In genomic region chr2:32902126-32902525, GRCm38 (mm10) we compare ENCODE assay signal across 18 mouse cellular contexts. TPM values are rescaled to one million over a fixed set of nuclear protein-coding genes. Genes with fewer than 3 reads are reported as not detected.
DNase-seq lines count a peak whose midpoint lies in the region; ATAC-seq lines count a peak whose summit lies in the region.
"Had no signal": no experiment of that assay in that cellular context is flagged by ENCODE, and none has a peak within 500 bp of the region (broad histone marks: within the 10 kb centered on the region; RNA-seq: fewer than 3 reads in every experiment).

No protein-coding gene starts in this region.

- 0 out of 2 replicates have a peak overlapping the region, but pooled peaks have one; percentile 2 for H3K9ac ChIP-seq in limb, embryonic 12.5 days (replicated peaks)
- H3K9ac ChIP-seq: heart, embryonic 12.5 days; hindbrain, embryonic 15.5 days had no signal

- peaks cover 36% of the 10 kb centered on the region for H3K4me1 ChIP-seq in limb, embryonic 12.5 days (replicated peaks)
- peaks cover 36% of the 10 kb centered on the region for H3K4me1 ChIP-seq in limb, embryonic 10.5 days

- no peaks in the 10 kb centered on the region for H3K27me3 ChIP-seq in limb, embryonic 12.5 days
- no peaks in the 10 kb centered on the region for H3K27me3 ChIP-seq in limb, embryonic 10.5 days (ENCODE audit: low read depth, poor library complexity, severe bottlenecking)
- H3K27me3 ChIP-seq: heart, embryonic 12.5 days; hindbrain, embryonic 15.5 days had no signal

- 75% methylated on average over 9 of the region's 9 CpGs for WGBS in limb, embryonic 12.5 days
- WGBS in limb, embryonic 10.5 days: 90% methylated on average over 9 of the region's 9 CpGs
- WGBS in macrophage (ENCODE audit: missing documents): 92% methylated on average over 6 of the region's 9 CpGs

- peaks cover 9% of the 10 kb centered on the region; the same call in 1 of the 2 replicates for H3K36me3 ChIP-seq in limb, embryonic 12.5 days
- H3K36me3 ChIP-seq in limb, embryonic 10.5 days: peaks cover 17% of the 10 kb centered on the region
- peaks cover 5% of the 10 kb centered on the region; the same call in 1 of the 2 replicates for H3K36me3 ChIP-seq in macrophage (ENCODE audit: inconsistent target)
- H3K36me3 ChIP-seq: G1E; hindbrain, embryonic 15.5 days had no signal

- H3K9me3 ChIP-seq in limb, embryonic 12.5 days: no peaks in the 10 kb centered on the region
- H3K9me3 ChIP-seq in limb, embryonic 10.5 days (replicated peaks): no peaks in the 10 kb centered on the region
- H3K9me3 ChIP-seq: embryonic facial prominence, embryonic 10.5 days; G1E; heart, embryonic 12.5 days; hindbrain, embryonic 10.5 days; hindbrain, embryonic 15.5 days had no signal

- no peak overlapping the region for H3K4me3 ChIP-seq in limb, embryonic 12.5 days (replicated peaks)
- H3K4me3 ChIP-seq in limb, embryonic 10.5 days: no peak overlapping the region
- no peak overlapping the region for H3K4me3 ChIP-seq in macrophage (ENCODE audit: inconsistent target)
- H3K4me3 ChIP-seq: embryonic facial prominence, embryonic 10.5 days; gastrocnemius, adult 2 months; heart, embryonic 12.5 days; hindbrain, embryonic 10.5 days; hindbrain, embryonic 15.5 days had no signal

- no peak overlapping the region for H3K4me2 ChIP-seq in limb, embryonic 12.5 days
- H3K4me2 ChIP-seq: heart, embryonic 12.5 days; hindbrain, embryonic 15.5 days had no signal

- H3K79me2 ChIP-seq in macrophage (ENCODE audit: inconsistent target): peaks cover 100% of the 10 kb centered on the region

- H3K27ac ChIP-seq in limb, embryonic 12.5 days: peak overlapping the region; percentile 18; the same call in 1 of the 2 replicates
- H3K27ac ChIP-seq in limb, embryonic 10.5 days: no peak overlapping the region; the same call in 1 of the 2 replicates
- 0 out of 2 replicates have a peak overlapping the region, but pooled peaks have one; percentile 1 for H3K27ac ChIP-seq in macrophage
- H3K27ac ChIP-seq: embryonic facial prominence, embryonic 10.5 days; gastrocnemius, adult 2 months; hindbrain, embryonic 10.5 days; hindbrain, embryonic 15.5 days had no signal

- no peak for DNase-seq in limb, embryonic 10.5 days (ENCODE audit: low spot score)
- peak; percentile 6 for DNase-seq in thymus, postnatal 4 days
- DNase-seq in thymus, adult 18-20 months: no peak
- no peak for DNase-seq in retina, embryonic 14.5 days (ENCODE audit: low spot score)
- no peak for DNase-seq in adrenal gland, postnatal 10 days
- DNase-seq: adrenal gland, postnatal 14 days; cerebellum, adult 18-20 months; cerebellum, adult 9-11 months; gastrocnemius, adult 2 months; gastrocnemius, postnatal 25 days had no signal

- no peak for ATAC-seq in limb, embryonic 12.5 days (ENCODE audit: insufficient number of reproducible peaks, insufficient read depth, low FRiP score, low TSS enrichment, low read depth)
- ATAC-seq: forebrain, embryonic 14.5 days had no signal

RNA-seq across cellular contexts. Expression of gene Fam129b, which starts 26.2 kb away (rescaled TPM):
- polyA plus RNA-seq in limb, embryonic 12.5 days (2016; fragmentation: Nextera tagmentation; extraction: Ambion mirVana): 48.0 and 48.1 TPM in 2 replicates
- polyA plus RNA-seq in limb, embryonic 10.5 days (2016; fragmentation: Nextera tagmentation; extraction: Ambion mirVana): 40.9 and 47.9 TPM in 2 replicates
- total RNA-seq in macrophage (2018; cell fraction: chromatin; rRNA removed): 100 to 1,000 TPM in 13 of 26 experiments, 10 to 100 TPM in 13; 35.9 to 648 (median 91.5) TPM
- total RNA-seq in macrophage (2018; cell fraction: cytosol; rRNA removed): 100 to 1,000 TPM in 14 of 26 experiments, 10 to 100 TPM in 12; 52.3 to 460 (median 164) TPM
- 100 to 1,000 TPM in 13 of 26 experiments, 10 to 100 TPM in 13; 39.2 to 371 (median 100) TPM for total RNA-seq in macrophage (2018; cell fraction: nucleus; rRNA removed)
- polyA plus RNA-seq in macrophage (2018): 117 to 240 TPM (median 185 TPM) in 3 replicates
- 10 to 100 TPM; 28.9 to 30.7 TPM for total RNA-seq in adrenal gland, postnatal 10 days (2021)

RNA-seq across cellular contexts. Expression of gene Stxbp1, which starts 55.1 kb away (rescaled TPM):
- 18.8 and 20.0 TPM in 2 replicates for polyA plus RNA-seq in limb, embryonic 12.5 days (2016; fragmentation: Nextera tagmentation; extraction: Ambion mirVana)
- 10.9 and 12.9 TPM in 2 replicates for polyA plus RNA-seq in limb, embryonic 10.5 days (2016; fragmentation: Nextera tagmentation; extraction: Ambion mirVana)
- 10 to 100 TPM; 17.2 to 71.6 (median 25.6) TPM for total RNA-seq in macrophage (2018; cell fraction: chromatin; rRNA removed)
- 10 to 100 TPM; 10.5 to 25.5 (median 16.1) TPM for total RNA-seq in macrophage (2018; cell fraction: cytosol; rRNA removed)
- total RNA-seq in macrophage (2018; cell fraction: nucleus; rRNA removed): 10 to 100 TPM; 14.4 to 64.5 (median 22.2) TPM
- polyA plus RNA-seq in macrophage (2018): 9.7 to 16.3 TPM (median 12.2 TPM) in 3 replicates
- total RNA-seq in adrenal gland, postnatal 10 days (2021): 10 to 100 TPM; 23.7 to 35.7 TPM

RNA-seq across cellular contexts. Expression of gene Rpl12, which starts 59.2 kb away (rescaled TPM):
- 184 and 185 TPM in 2 replicates for polyA plus RNA-seq in limb, embryonic 12.5 days (2016; fragmentation: Nextera tagmentation; extraction: Ambion mirVana)
- 194 and 232 TPM in 2 replicates for polyA plus RNA-seq in limb, embryonic 10.5 days (2016; fragmentation: Nextera tagmentation; extraction: Ambion mirVana)
- 100 to 1,000 TPM in 14 of 26 experiments, 10 to 100 TPM in 12; 49.4 to 246 (median 102) TPM for total RNA-seq in macrophage (2018; cell fraction: chromatin; rRNA removed)
- total RNA-seq in macrophage (2018; cell fraction: cytosol; rRNA removed): 1,000 to 10,000 TPM in 1 of 26 experiments, 100 to 1,000 TPM in 25; 247 to 1,058 (median 502) TPM
- 100 to 1,000 TPM in 14 of 26 experiments, 10 to 100 TPM in 12; 77.9 to 417 (median 104) TPM for total RNA-seq in macrophage (2018; cell fraction: nucleus; rRNA removed)
- polyA plus RNA-seq in macrophage (2018): 494 to 663 TPM (median 662 TPM) in 3 replicates
- total RNA-seq in adrenal gland, postnatal 10 days (2021): 100 to 1,000 TPM; 174 to 187 TPM

RNA-seq across cellular contexts. Expression of gene Lrsam1, which starts 59.3 kb away (rescaled TPM):
- 10.4 and 11.8 TPM in 2 replicates for polyA plus RNA-seq in limb, embryonic 12.5 days (2016; fragmentation: Nextera tagmentation; extraction: Ambion mirVana)
- polyA plus RNA-seq in limb, embryonic 10.5 days (2016; fragmentation: Nextera tagmentation; extraction: Ambion mirVana): 5.3 and 7.5 TPM in 2 replicates
- 100 to 1,000 TPM in 7 of 26 experiments, 10 to 100 TPM in 19; 12.7 to 176 (median 74.9) TPM for total RNA-seq in macrophage (2018; cell fraction: chromatin; rRNA removed)
- 10 to 100 TPM; 10.0 to 24.4 (median 16.4) TPM for total RNA-seq in macrophage (2018; cell fraction: cytosol; rRNA removed)
- total RNA-seq in macrophage (2018; cell fraction: nucleus; rRNA removed): 10 to 100 TPM; 10.4 to 84.4 (median 31.7) TPM
- 12.2 to 17.5 TPM (median 12.3 TPM) in 3 replicates for polyA plus RNA-seq in macrophage (2018)
- total RNA-seq in adrenal gland, postnatal 10 days (2021): 10 to 100 TPM; 14.6 to 23.7 TPM
